Mouse (Mus musculus): ENCODE results near the gene Faim2. TPM values are rescaled to one million over a fixed set of nuclear protein-coding genes. Genes with fewer than 3 reads are reported as not detected.

Gene Faim2
- polyA plus RNA-seq, 2 experiments from 2014 or later: 0.07 TPM; not detected in 1

DNA sequence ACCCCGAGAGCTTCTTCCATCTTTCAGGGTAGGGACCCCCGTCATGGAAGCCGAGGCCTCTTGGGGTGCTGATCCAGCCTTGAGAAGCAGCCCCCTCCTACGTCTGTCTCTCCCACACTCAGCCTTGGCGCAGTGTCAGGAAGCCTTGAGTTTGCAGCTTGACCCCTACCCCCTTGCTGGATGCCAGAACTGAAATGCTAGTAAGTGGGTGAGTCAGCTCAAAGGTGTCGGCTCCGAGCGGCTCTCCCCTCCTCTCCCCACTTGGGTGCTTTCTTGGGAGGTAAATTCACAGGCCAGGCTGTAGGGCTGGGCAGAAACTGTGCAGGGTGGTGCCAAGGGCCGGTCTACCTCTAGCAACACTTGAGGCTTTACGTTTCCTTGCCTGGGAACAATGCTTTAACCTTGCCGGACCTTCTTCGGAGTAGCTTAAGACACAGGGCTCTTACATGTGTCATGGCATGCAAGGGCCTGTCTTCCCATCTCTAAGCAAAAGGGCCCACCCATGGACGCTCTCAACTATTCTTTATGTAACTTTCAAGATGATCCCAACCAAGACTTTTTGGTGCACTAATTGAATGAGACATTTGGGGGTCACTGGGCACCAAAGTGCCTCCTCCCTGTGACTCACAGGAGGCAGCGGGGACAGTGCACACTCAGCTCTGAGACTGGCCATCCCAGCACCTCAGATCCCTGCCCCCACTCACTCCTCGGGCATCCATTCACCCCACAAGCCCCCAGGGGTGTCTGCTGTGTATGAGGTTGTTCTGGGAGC is 22.5 kb downstream of the Faim2 start:
- ATAC-seq: no peak

GRCm38 (mm10) chr15:99503256-99503655 is 24.7 kb downstream of the Faim2 start:
- ATAC-seq: no peak

DNA sequence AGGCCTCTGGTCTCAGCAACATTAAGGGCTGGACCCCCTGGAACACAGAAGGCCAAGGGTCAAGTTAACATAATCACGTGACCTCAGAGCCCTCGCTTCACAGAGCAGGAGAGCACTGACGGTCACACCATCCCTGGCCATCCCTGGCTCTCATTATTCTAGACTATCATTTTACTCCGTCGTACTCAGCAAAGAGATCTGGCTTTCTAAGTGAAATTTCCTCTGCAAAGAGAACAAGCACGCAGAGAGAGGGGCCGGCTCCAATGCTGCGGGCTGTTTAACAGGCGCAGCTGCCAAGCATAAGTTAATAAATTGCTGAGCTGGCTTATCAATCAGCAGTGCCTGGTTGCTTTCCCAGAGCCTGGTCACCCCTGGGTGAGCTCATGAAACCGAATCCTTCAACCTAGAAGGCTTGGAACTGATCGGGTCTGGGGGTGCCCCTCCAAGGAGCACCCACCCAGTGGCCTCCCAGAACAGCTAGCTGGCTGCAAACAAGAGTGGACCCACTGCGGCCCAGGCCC is 25.6 kb downstream of the Faim2 start:
- no peak for ATAC-seq

- no peak for ATAC-seq
These were observed 26.4 kb downstream of the Faim2 start for GRCm38 (mm10) chr15:99501292-99502260.

- ATAC-seq: no peak
These were observed 27.6 kb downstream of the Faim2 start for GRCm38 (mm10) chr15:99500320-99500719.

- no peak for ATAC-seq
These were observed 28.2 kb downstream of the Faim2 start for GRCm38 (mm10) chr15:99499726-99500125.

GRCm38 (mm10) chr15:99498781-99499180 is 29.2 kb downstream of the Faim2 start:
- ATAC-seq: no peak

DNA sequence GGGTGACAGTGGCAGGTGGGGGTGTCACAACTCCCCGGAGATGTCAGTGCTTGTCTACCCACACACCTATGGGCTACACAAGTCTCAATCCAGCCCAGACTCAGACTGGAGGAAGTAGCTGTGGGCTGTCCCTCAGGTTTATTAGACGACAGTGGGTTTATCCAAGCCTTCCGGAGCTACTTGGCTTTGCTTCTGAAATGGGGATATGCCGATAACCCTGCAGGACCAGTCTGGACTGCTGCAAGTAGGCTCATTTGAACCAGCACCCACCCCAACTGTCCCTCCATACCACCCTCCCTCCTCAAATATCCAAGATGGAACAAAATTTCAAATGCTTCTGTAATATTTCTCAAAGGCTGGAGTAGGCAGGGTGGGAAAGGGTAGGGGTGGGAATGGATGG is 29.6 kb downstream of the Faim2 start:
- ATAC-seq: no peak

DNA sequence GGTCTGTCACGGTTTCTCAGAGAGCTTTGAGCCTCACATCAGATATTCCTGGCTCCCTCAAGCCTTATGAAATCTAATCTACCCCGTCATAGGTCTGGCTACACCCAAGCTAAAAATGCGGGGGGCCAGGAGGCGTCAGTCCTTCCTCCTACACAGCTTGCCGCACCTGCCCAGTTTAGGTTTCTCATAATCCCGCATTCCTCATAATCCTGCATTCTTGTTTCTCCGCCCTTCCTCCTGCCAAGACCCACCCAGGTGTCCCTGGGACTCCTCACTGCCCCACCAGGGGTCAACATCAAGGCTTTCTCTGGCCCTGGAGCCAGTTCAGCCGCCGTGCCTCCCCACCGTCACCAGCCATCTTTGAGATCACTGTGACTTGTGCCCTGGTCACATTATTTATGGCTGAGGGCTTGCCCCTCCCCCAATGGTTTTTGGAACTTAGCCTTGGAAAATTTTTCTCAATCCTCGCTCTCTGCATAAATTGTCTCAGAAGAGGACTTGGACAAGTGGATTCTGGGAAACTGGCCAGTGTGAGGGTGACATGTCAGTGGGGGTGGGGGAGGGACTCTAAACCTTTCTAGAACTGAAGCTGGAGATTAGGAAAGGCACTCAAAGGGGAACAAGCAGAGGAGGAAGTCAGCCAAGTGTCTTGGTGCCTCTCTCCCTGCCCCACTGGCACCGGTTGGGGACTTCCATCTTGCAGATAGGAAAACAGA is 30.3 kb downstream of the Faim2 start:
- ATAC-seq: no peak

GRCm38 (mm10) chr15:99497061-99497460 is 30.9 kb downstream of the Faim2 start:
- no peak for ATAC-seq

DNA sequence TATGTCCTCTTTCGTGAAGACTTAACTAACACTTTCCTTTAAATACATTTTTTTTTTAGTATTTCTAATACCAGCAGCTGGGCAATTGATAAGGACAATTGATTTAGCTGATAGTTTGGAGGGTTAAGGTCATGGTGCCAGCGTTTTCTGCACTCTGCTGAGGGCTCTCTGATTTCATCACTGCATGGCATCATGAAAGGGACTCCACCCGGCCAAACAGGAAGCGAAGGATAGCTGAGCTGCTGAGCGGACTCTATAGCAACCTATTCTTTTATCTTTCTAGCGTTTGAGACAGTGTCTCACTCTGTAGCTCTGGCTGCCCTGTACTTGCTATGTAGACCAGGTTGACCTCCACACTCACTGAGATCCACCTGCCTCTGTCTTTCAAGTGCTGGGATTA is 43.2 kb downstream of the Faim2 start:
- no peak for ATAC-seq

DNA sequence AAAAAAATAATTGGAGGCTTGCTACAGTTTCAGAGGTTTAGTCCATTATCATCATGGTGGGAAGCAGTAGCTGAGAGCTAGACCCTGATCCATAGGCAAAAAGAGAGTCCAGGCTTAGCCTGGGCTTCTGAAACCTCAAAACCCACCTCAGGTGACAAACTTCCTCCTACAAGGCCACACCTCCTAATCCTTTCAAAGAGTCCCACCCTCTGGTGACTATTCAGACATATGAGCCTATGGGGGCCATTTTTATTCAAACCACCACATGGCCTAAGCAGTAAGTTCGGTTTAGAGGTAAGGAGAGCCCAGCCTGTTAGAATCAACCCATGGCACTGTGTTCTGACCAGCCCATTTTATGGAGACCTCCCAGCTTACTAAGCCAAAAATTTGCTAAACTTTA is 52.2 kb downstream of the Faim2 start:
- no peak for ATAC-seq

DNA sequence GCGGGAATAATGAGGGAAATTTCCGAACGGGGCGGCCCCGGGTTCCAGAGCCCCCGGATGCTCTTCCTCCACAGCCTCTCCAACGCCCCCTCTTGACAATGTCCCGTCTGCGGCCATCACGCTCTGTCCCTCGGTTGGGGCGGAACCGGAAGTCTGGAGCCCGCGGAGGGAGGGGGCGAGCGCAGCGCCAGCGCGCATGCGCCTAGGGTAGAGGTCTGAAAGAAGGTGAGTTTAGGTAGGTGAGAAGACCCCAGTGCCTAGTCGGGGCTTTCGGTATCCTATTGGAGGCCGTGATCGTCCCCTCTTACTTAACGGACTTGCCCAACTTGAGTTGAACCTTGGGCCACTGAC is 53.4 kb downstream of the Faim2 start, which contains the start of gene Bcdin3d:
TSS of gene Bcdin3d (minus strand) at position 155 of the 351 bp plus-strand sequence.
- peak; percentile 65 for ATAC-seq

GRCm38 (mm10) chr15:99473801-99474575 is 54.0 kb downstream of the Faim2 start:
- ATAC-seq: no peak

- ATAC-seq: no peak
These were observed 55.0 kb downstream of the Faim2 start for GRCm38 (mm10) chr15:99472972-99473371.

DNA sequence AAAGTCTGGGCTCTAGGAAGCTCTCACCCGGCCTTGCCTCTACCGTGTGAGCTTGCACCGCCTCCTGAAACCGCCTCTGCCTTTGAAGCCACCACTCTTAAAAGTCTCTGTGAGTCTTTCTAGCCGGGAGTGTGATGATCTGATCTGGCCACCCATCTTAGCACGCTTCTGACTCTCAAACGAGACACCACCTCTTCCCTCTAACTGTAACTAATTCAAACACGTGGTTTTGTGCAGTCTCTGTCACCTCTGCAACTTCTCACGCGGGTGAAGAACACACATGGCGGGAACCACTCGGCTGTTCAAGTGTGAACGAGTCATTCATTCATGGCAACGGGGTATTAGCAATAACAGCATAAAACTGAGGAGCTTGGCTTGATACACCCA is 56.3 kb downstream of the Faim2 start:
- peak; percentile 28 for ATAC-seq

DNA sequence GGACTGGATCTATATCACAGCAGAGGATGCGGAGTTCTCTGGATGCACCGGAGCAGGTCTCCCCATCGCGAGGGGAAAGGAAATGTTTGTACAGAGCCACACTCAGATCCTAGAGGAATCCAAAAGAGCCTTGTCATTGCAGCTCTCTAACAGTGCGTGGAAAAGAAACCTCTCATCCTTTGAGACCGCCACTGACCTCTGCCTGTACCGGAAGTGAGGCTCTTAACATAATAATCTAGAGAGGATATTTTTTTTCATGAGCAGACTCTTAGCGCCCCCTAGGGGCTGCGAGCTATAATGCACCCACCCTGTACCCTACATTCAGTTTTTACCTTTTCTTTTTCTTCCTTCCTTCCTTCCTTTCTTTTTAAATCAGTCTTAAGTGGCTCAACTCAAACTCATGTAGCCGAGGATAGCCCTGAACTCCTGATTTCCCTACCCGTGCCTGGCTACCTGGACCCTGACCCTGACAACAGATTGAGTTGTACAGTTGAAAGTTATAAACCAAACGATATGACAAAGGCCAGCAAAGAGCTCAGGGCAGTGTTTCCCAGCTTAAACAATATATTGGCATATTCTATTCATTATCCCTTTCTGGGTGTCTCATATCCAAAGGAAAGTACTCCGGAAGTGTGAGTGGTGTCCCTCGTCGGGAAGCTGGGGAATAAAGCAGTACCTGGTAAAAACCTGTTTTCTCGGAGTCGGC is 56.8 kb downstream of the Faim2 start:
- ATAC-seq: no peak

GRCm38 (mm10) chr15:99470224-99470761 is 57.7 kb downstream of the Faim2 start:
- no peak for ATAC-seq

DNA sequence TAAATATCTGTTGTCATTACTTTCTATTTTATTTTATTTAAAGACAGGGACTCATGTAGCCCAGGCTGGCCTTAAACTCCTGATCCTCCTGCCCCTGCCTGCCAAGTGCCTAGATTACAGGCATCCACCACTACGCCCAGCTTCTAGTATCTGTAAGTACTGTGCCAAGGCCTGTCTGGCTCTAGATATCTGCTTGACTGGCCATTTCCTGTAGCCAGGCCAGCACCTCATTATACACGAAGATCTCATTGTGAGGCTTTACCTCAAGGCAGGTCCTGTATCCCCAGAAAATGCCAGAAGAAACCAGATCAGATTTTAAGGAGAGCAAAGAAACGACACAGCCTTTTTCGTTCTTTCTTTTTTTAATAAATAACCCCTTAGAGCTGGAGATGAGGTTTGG is 58.2 kb downstream of the Faim2 start:
- ATAC-seq: no peak

DNA sequence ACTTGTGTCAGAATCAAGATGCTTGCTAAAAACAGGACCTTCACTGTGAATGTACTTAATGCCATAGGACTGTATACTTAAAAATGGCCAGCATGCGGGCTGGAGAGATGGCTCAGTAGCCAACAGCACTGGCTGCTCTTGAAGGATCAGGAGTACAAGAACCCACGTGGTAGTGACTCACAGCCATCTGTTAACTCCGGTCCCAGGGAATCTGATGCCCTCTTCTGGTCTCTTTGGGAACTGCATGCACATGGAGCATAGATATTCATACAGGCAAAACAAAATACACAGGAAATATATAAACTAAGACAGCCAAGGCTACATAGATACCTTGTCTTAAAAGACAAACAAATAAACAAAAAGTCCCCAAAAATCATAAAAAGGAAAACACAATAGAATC is 58.9 kb downstream of the Faim2 start:
- ATAC-seq: no peak

DNA sequence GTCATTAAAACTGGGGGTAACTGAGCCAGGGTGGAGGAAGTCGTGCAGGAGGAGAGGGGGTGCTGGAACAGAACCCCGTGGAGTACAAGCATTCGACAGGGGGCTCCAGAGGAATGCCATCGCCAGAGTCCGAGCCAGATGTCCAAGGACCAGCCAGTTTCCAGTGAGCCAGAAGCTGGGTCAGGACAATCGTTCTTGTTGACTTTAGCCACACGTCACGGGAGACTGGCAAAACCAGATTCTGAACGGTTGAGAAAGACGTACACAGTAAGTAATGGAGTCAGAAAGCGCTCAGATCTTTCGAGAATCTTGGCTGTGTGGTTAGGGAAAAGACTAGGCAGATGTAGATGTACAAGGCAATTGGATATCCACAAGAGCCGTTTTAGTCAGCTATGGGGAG is 64.8 kb downstream of the Faim2 start:
- ATAC-seq: no peak
